Mouse (Mus musculus): ENCODE data around the gene Ntn3. TPM values are rescaled to one million over a fixed set of nuclear protein-coding genes. Genes with fewer than 3 reads are reported as not detected.

Ntn3 gene
- polyA plus RNA-seq (2015; fragmentation: Nextera tagmentation; extraction: Ambion mirVana), result 13.0 and 14.0 TPM in 2 replicates

- Histone ChIP-seq H3K4me1 (peaks cover 77% of the 10 kb centered on the region), H3K27me3 (peaks cover 5% of the 10 kb centered on the region; the same call in 1 of the 2 replicates), H3K36me3 (no peaks in the 10 kb centered on the region), H3K4me3 (peak within 1 kb of the TSS; percentile 71), H3K4me2 (peak within 1 kb of the TSS; percentile 96), H3K9me3 (no peaks in the 10 kb centered on the region), H3K9ac (peak within 1 kb of the TSS; percentile 89), H3K27ac (peak within 1 kb of the TSS; percentile 97)
- peak; percentile 78 for ATAC-seq (ENCODE audit: insufficient number of reproducible peaks, insufficient read depth, low FRiP score, low TSS enrichment, low read depth)
- under 1% methylated on average over 38 of the region's 43 CpGs for WGBS
Observed at GRCm38 (mm10) chr17:24209043-24209915, at the start of gene Ntn3. Ntn3 (minus strand) TSS chr17:24209531.

DNA sequence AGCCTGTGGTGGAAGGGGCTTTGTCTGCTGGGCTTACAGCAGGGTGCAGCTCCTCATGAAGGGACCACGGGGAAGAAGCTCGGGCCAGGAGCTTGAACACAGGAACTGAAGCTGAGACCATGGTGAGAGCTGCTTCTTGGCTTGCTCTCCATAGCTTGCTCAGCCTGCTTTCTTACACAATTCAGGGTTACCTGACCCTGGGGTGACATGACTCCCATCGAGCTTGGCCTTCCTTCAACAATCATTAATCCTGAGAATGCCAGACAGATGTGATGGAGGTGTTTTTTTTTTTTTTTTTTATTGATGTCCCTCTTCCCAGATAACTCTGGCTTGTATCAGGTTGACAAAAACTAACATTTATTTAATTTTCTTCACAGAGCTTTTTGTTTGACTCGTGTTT, 49.6 kb upstream of the Ntn3 start:
- no peak overlapping the region for H3K4me3 ChIP-seq
- WGBS, result 81% methylated on average over 4 of the region's 4 CpGs
- no peaks in the 10 kb centered on the region for H3K9me3 ChIP-seq
- ATAC-seq (ENCODE audit: insufficient number of reproducible peaks, insufficient read depth, low FRiP score, low TSS enrichment, low read depth), result no peak
- no peaks in the 10 kb centered on the region for H3K36me3 ChIP-seq
- no peak overlapping the region for H3K9ac ChIP-seq
- H3K27ac ChIP-seq, result no peak overlapping the region
- H3K4me2 ChIP-seq, result no peak overlapping the region
- H3K27me3 ChIP-seq, result no peaks in the 10 kb centered on the region
- H3K4me1 ChIP-seq, result no peaks in the 10 kb centered on the region

DNA sequence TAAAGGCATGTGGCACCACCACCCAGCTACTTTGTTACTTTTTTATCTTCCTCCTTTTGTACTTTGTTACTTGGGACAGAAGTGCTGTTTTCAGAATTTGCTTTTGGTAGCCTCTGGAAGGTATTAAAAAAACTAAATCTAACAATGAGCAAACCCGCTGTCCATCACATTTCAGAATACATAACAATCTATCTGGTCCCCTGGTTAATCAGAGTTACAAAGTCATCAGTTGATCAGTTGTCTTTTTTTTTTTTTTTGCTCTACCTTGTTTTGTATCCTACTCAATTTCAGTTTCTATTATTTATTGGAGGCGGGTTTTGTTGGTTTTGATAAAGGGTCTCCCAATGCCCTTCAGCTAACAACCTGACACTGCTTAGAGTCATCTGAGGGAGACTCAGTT, 43.0 kb upstream of the Ntn3 start:
- H3K9ac ChIP-seq, result no peak overlapping the region
- H3K9me3 ChIP-seq, result no peaks in the 10 kb centered on the region
- no peaks in the 10 kb centered on the region for H3K27me3 ChIP-seq
- H3K4me2 ChIP-seq, result no peak overlapping the region
- no peak for ATAC-seq (ENCODE audit: insufficient number of reproducible peaks, insufficient read depth, low FRiP score, low TSS enrichment, low read depth)
- peak overlapping the region; percentile 85; the same call in 1 of the 2 replicates for H3K27ac ChIP-seq
- H3K4me1 ChIP-seq, result peaks cover 14% of the 10 kb centered on the region
- no peak overlapping the region for H3K4me3 ChIP-seq
- peaks cover 16% of the 10 kb centered on the region for H3K36me3 ChIP-seq
- 96% methylated on average over 2 of the region's 2 CpGs for whole genome bisulfite sequencing

- H3K4me2 ChIP-seq, result peak within 1 kb of the TSS; percentile 79
- H3K4me3 ChIP-seq, result peak within 1 kb of the TSS; percentile 74
- H3K9me3 ChIP-seq, result no peaks in the 10 kb centered on the region
- H3K9ac ChIP-seq, result peak within 1 kb of the TSS; percentile 89
- no peaks in the 10 kb centered on the region for H3K27me3 ChIP-seq
- ATAC-seq (ENCODE audit: insufficient number of reproducible peaks, insufficient read depth, low FRiP score, low TSS enrichment, low read depth), result peak; percentile 100
- WGBS, result under 1% methylated on average over 48 of the region's 48 CpGs
- H3K4me1 ChIP-seq, result peaks cover 14% of the 10 kb centered on the region
- peak within 1 kb of the TSS; percentile 85 for H3K27ac ChIP-seq
- H3K36me3 ChIP-seq, result peaks cover 21% of the 10 kb centered on the region
Observed at GRCm38 (mm10) chr17:24251320-24252069, 42.2 kb upstream of the Ntn3 start, which contains the start of gene Ccnf. Ccnf (minus strand) TSS chr17:24251484.

GRCm38 (mm10) chr17:24250988-24251319, 41.6 kb upstream of the Ntn3 start:
- Histone ChIP-seq H3K9ac (peak overlapping the region; percentile 89), H3K4me1 (peaks cover 14% of the 10 kb centered on the region), H3K27me3 (no peaks in the 10 kb centered on the region), H3K36me3 (peaks cover 25% of the 10 kb centered on the region), H3K9me3 (no peaks in the 10 kb centered on the region), H3K27ac (peak overlapping the region; percentile 75), H3K4me2 (peak overlapping the region; percentile 79), H3K4me3 (peak overlapping the region; percentile 74)
- ATAC-seq (ENCODE audit: insufficient number of reproducible peaks, insufficient read depth, low FRiP score, low TSS enrichment, low read depth), result no peak
- under 1% methylated on average over 32 of the region's 32 CpGs for WGBS

DNA sequence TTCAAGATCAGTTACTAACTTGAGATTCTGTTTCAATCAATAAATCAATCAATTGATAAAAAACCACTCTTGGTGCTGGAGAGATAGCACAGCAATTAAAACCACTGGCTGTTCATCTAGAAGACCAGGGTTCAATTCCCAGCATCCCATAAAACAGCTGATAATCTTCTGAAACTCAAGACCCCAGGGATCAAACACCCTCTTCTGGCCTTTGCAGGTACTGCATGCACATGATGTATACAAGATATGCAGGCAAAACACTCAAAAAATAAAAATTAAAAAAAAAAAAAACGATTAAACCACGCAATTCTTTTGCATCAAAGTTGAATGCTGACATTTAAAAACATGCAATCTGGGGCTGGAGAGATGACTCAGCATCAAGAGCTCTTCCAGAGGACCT, 39.3 kb upstream of the Ntn3 start:
- Histone ChIP-seq H3K27ac (no peak overlapping the region), H3K27me3 (no peaks in the 10 kb centered on the region), H3K9me3 (no peaks in the 10 kb centered on the region), H3K4me2 (no peak overlapping the region), H3K4me1 (peaks cover 14% of the 10 kb centered on the region), H3K9ac (no peak overlapping the region), H3K36me3 (peaks cover 43% of the 10 kb centered on the region), H3K4me3 (no peak overlapping the region)
- ATAC-seq (ENCODE audit: insufficient number of reproducible peaks, insufficient read depth, low FRiP score, low TSS enrichment, low read depth), result no peak
- 96% methylated on average over 2 of the region's 2 CpGs for WGBS

DNA sequence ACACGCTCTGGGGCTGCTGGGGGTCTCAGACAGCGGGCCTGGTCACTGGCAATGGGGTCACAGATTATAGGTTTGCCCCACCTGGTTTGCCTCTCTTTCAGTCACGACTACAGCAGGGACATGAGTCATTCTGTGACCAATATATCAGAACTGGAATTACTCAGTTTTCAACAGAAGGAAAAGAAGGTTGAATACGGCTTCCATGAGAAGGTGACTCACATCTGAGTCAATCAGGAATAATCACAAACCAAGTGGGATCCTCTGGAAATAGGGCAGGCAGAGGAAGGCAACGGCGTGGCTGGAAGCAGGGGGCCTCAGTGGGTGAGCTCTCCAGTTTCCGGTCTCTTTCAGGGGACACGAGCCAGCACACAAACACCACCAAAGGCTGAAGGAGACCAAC, 34.7 kb upstream of the Ntn3 start:
- H3K9ac ChIP-seq, result no peak overlapping the region
- H3K9me3 ChIP-seq, result no peaks in the 10 kb centered on the region
- ATAC-seq (ENCODE audit: insufficient number of reproducible peaks, insufficient read depth, low FRiP score, low TSS enrichment, low read depth), result no peak
- H3K4me3 ChIP-seq, result no peak overlapping the region
- 98% methylated on average over 8 of the region's 8 CpGs for WGBS
- peaks cover 88% of the 10 kb centered on the region for H3K36me3 ChIP-seq
- no peaks in the 10 kb centered on the region for H3K4me1 ChIP-seq
- H3K27me3 ChIP-seq, result no peaks in the 10 kb centered on the region
- no peak overlapping the region for H3K27ac ChIP-seq
- H3K4me2 ChIP-seq, result no peak overlapping the region

GRCm38 (mm10) chr17:24243311-24243969, 34.1 kb upstream of the Ntn3 start:
- WGBS, result 84% methylated on average over 4 of the region's 4 CpGs
- H3K27ac ChIP-seq, result no peak overlapping the region
- ATAC-seq (ENCODE audit: insufficient number of reproducible peaks, insufficient read depth, low FRiP score, low TSS enrichment, low read depth), result no peak
- no peak overlapping the region for H3K4me3 ChIP-seq
- no peak overlapping the region for H3K4me2 ChIP-seq
- H3K4me1 ChIP-seq, result no peaks in the 10 kb centered on the region
- H3K9me3 ChIP-seq, result no peaks in the 10 kb centered on the region
- no peak overlapping the region for H3K9ac ChIP-seq
- H3K36me3 ChIP-seq, result peaks cover 88% of the 10 kb centered on the region
- H3K27me3 ChIP-seq, result no peaks in the 10 kb centered on the region

DNA sequence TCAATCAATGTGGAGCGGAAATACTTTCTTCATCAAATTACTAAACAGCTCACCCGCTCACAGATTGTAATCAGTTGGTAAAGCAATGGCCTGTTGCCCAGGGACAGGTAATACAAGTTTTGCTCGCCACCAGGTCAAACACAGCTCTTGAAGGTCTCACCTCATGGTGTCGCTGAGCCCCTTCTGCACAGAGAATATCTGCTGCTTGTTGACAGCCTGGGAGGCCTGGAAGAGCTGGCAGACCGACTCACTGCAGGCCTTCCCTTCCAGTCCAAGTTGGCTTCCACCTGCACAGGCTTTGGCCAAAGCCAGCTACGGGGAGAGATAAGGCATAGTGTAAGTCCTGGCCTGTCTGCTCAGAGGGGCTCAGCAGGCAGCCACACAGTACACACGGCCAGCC, 27.6 kb upstream of the Ntn3 start:
- no peak overlapping the region for H3K4me2 ChIP-seq
- H3K27me3 ChIP-seq, result no peaks in the 10 kb centered on the region
- 92% methylated on average over 7 of the region's 7 CpGs for WGBS
- no peak overlapping the region for H3K27ac ChIP-seq
- H3K4me3 ChIP-seq, result no peak overlapping the region
- peaks cover 99% of the 10 kb centered on the region for H3K36me3 ChIP-seq
- no peaks in the 10 kb centered on the region for H3K4me1 ChIP-seq
- H3K9ac ChIP-seq, result no peak overlapping the region
- H3K9me3 ChIP-seq, result no peaks in the 10 kb centered on the region
- no peak for ATAC-seq (ENCODE audit: insufficient number of reproducible peaks, insufficient read depth, low FRiP score, low TSS enrichment, low read depth)

DNA sequence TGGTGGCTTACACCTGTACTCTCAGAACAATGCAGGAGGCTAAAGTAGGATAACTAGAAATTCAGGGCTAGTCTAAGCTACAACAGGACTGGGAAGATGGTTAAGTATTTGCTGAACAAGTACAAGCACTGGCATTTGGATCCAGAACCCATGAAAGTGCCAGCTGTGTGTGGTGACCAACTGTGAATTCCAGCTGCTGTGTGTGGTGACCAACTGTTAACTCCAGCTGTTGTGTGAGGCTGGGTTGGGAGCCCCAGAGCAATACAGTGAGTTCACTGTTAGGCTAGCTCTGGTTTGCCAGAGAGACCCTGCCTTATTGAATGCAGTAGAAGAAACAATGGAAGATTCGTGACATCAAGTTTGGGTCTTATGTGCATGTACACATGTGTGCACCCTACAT, 27.1 kb upstream of the Ntn3 start:
- no peak overlapping the region for H3K4me2 ChIP-seq
- H3K27ac ChIP-seq, result no peak overlapping the region
- H3K36me3 ChIP-seq, result peaks cover 98% of the 10 kb centered on the region
- H3K9ac ChIP-seq, result no peak overlapping the region
- no peaks in the 10 kb centered on the region for H3K9me3 ChIP-seq
- no peaks in the 10 kb centered on the region for H3K4me1 ChIP-seq
- no peak overlapping the region for H3K4me3 ChIP-seq
- no peak for ATAC-seq (ENCODE audit: insufficient number of reproducible peaks, insufficient read depth, low FRiP score, low TSS enrichment, low read depth)
- no peaks in the 10 kb centered on the region for H3K27me3 ChIP-seq
- 92% methylated on average over 1 of the region's 1 CpGs for WGBS

DNA sequence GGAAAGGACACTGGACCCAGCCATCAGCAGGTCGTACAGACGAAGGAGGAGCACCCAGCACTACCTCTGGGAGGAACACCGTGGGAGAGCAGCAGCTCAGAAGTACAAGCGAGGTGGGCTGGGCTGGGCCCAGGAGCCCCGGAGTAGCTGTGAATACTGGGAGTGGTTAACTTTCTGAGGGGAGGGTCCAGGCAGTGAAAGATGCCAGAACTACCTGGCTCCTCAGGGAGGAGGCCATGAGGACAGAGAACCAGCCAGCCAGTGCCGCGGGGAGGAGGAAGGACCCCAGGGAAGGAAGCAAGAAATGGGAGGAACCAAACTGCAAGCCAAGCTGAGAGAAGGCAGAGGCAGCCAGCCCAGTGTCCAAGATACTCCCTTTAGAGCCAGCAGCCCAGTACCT, 18.6 kb upstream of the Ntn3 start:
- no peaks in the 10 kb centered on the region for H3K4me1 ChIP-seq
- peaks cover 96% of the 10 kb centered on the region for H3K36me3 ChIP-seq
- no peak overlapping the region for H3K4me2 ChIP-seq
- no peak overlapping the region for H3K27ac ChIP-seq
- no peaks in the 10 kb centered on the region for H3K27me3 ChIP-seq
- ATAC-seq (ENCODE audit: insufficient number of reproducible peaks, insufficient read depth, low FRiP score, low TSS enrichment, low read depth), result no peak
- H3K9me3 ChIP-seq, result no peaks in the 10 kb centered on the region
- no peak overlapping the region for H3K4me3 ChIP-seq
- 87% methylated on average over 7 of the region's 7 CpGs for WGBS
- no peak overlapping the region for H3K9ac ChIP-seq

All from embryonic facial prominence, embryonic 13.5 days (tissue).